Mouse (Mus musculus): ENCODE data around the gene Coro2b. TPM values are rescaled to one million over a fixed set of nuclear protein-coding genes. Genes with fewer than 3 reads are reported as not detected.
A peak's percentile ranks its signal among the peaks of the same experiment; 100 is the strongest.

Gene Coro2b
- 6.4 and 7.3 TPM in 2 replicates for polyA plus RNA-seq (2015; fragmentation: Nextera tagmentation; extraction: Ambion mirVana)

GRCm38 (mm10) chr9:62536655-62537631 lies at the start of gene Coro2b:
Gene Coro2b (minus strand): TSS chr9:62537044.
- ATAC-seq (ENCODE audit: extremely low read depth, insufficient number of reproducible peaks, low FRiP score, low TSS enrichment): no peak
- Histone ChIP-seq H3K4me3 (peak within 1 kb of the TSS; percentile 75), H3K27ac (replicated peaks) (peak within 1 kb of the TSS; percentile 54), H3K4me2 (peak within 1 kb of the TSS; percentile 97), H3K4me1 (peaks cover 24% of the 10 kb centered on the region), H3K27me3 (replicated peaks) (peaks cover 47% of the 10 kb centered on the region), H3K9me3 (no peaks in the 10 kb centered on the region), H3K9ac (peak within 1 kb of the TSS; percentile 88), H3K36me3 (no peaks in the 10 kb centered on the region)
- 2% methylated on average over 72 of the region's 74 CpGs for WGBS

- H3K4me3 ChIP-seq: no peak overlapping the region
- H3K9me3 ChIP-seq: 0 out of 2 replicates have a peak, but pooled peaks cover 8% of the 10 kb centered on the region
- no peaks in the 10 kb centered on the region for H3K27me3 ChIP-seq (replicated peaks)
- no peak overlapping the region for H3K9ac ChIP-seq
- no peaks in the 10 kb centered on the region for H3K36me3 ChIP-seq
- WGBS: 55% methylated on average over 1 of the region's 1 CpGs
- no peak overlapping the region for H3K4me2 ChIP-seq
- no peak overlapping the region for H3K27ac ChIP-seq (replicated peaks)
- H3K4me1 ChIP-seq: no peaks in the 10 kb centered on the region
- ATAC-seq (ENCODE audit: extremely low read depth, insufficient number of reproducible peaks, low FRiP score, low TSS enrichment): no peak
Observed at GRCm38 (mm10) chr9:62577558-62577957, 40.7 kb upstream of the Coro2b start.

DNA sequence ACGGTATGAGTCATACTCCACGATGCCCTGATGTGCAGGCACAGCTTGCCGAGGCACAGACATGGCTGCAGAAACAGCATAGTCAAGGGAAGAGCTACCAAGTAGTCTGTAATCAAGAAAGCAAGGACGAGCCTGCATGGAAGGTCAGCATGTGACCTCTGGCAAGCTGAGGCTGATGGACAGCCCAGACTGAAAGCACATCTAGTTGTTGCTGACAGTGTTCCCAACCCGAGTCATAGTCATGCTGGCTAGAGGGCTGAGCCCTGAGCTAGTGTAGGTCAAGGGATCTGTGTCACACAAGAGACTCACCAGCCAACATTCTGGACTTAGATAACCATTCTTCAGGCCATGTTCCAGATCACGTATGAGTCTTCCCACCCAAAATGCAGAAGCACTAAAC lies 32.3 kb upstream of the Coro2b start:
- Histone ChIP-seq H3K4me1 (no peaks in the 10 kb centered on the region), H3K4me3 (no peak overlapping the region), H3K27ac (replicated peaks) (no peak overlapping the region), H3K4me2 (no peak overlapping the region), H3K9ac (no peak overlapping the region), H3K36me3 (no peaks in the 10 kb centered on the region), H3K27me3 (replicated peaks) (no peaks in the 10 kb centered on the region), H3K9me3 (0 out of 2 replicates have a peak, but pooled peaks cover 4% of the 10 kb centered on the region)
- ATAC-seq (ENCODE audit: extremely low read depth, insufficient number of reproducible peaks, low FRiP score, low TSS enrichment): no peak
- WGBS: 67% methylated on average over 6 of the region's 6 CpGs

- H3K9me3 ChIP-seq: 0 out of 2 replicates have a peak, but pooled peaks cover 1% of the 10 kb centered on the region
Observed at GRCm38 (mm10) chr9:62567818-62568217, 31.0 kb upstream of the Coro2b start.

GRCm38 (mm10) chr9:62562236-62562635 lies 25.4 kb upstream of the Coro2b start:
- Histone ChIP-seq H3K9me3 (no peaks in the 10 kb centered on the region), H3K4me1 (peaks cover 19% of the 10 kb centered on the region), H3K27ac (replicated peaks) (no peak overlapping the region), H3K36me3 (no peaks in the 10 kb centered on the region), H3K4me3 (no peak overlapping the region), H3K4me2 (no peak overlapping the region), H3K27me3 (replicated peaks) (no peaks in the 10 kb centered on the region), H3K9ac (no peak overlapping the region)
- ATAC-seq (ENCODE audit: extremely low read depth, insufficient number of reproducible peaks, low FRiP score, low TSS enrichment): no peak
- 79% methylated on average over 6 of the region's 6 CpGs for WGBS

More at GRCm38 (mm10) chr9:62567818-62568217, 31.0 kb upstream of the Coro2b start:
- no peaks in the 10 kb centered on the region for H3K27me3 ChIP-seq (replicated peaks)
- no peak overlapping the region for H3K4me2 ChIP-seq
- no peak for ATAC-seq (ENCODE audit: extremely low read depth, insufficient number of reproducible peaks, low FRiP score, low TSS enrichment)
- H3K27ac ChIP-seq (replicated peaks): no peak overlapping the region
- no peaks in the 10 kb centered on the region for H3K36me3 ChIP-seq
- H3K4me3 ChIP-seq: no peak overlapping the region
- H3K4me1 ChIP-seq: no peaks in the 10 kb centered on the region
- WGBS: 80% methylated on average over 1 of the region's 1 CpGs
- H3K9ac ChIP-seq: no peak overlapping the region

DNA sequence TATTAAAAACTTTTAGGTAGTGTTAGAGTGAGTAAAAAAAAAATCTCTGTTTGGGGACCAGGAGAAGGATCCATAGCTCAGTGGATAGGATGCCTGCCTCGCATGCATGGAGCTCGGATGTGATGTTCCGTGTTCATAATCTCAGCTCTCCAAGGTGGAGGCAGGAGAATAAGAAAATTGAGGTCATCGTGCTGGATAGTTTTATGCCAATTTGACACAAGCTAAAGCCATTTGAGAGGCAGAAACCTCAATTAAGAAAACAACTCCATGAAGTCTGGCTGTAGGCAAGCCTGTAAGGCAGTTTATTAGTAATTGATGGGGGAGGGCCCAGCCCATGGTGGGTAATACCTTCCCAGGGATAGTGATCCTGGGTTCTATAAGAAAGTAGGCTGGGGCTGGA lies 23.6 kb upstream of the Coro2b start:
- WGBS: 79% methylated on average over 4 of the region's 4 CpGs
- Histone ChIP-seq H3K4me2 (no peak overlapping the region), H3K27ac (replicated peaks) (0 out of 2 replicates have a peak overlapping the region, but pooled peaks have one; percentile 29), H3K4me1 (peaks cover 23% of the 10 kb centered on the region), H3K4me3 (no peak overlapping the region), H3K27me3 (replicated peaks) (no peaks in the 10 kb centered on the region), H3K36me3 (no peaks in the 10 kb centered on the region), H3K9me3 (no peaks in the 10 kb centered on the region), H3K9ac (no peak overlapping the region)
- no peak for ATAC-seq (ENCODE audit: extremely low read depth, insufficient number of reproducible peaks, low FRiP score, low TSS enrichment)

DNA sequence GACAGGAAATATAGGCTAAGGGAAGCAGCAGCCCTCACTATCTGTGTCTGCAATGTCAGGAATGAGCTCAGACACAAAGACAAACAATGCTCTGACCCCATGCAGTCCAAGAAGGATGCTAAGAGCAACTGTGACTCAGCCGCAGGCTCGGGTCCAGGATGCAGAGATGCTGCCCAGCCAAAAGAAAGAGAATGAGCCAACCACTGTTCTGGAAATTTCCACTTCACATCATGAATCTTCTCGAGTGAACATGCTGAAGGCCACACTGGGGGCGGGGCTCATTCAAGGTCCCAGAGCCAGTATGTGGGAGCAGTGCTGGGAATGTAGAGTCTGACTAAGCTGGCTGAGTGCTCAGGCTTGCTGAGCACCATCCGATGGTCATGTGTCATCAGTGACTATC lies 23.2 kb upstream of the Coro2b start:
- no peaks in the 10 kb centered on the region for H3K9me3 ChIP-seq
- no peak overlapping the region for H3K4me2 ChIP-seq
- no peak overlapping the region for H3K4me3 ChIP-seq
- H3K4me1 ChIP-seq: peaks cover 23% of the 10 kb centered on the region
- no peak for ATAC-seq (ENCODE audit: extremely low read depth, insufficient number of reproducible peaks, low FRiP score, low TSS enrichment)
- WGBS: 40% methylated on average over 5 of the region's 5 CpGs
- H3K36me3 ChIP-seq: no peaks in the 10 kb centered on the region
- H3K27ac ChIP-seq (replicated peaks): peak overlapping the region; percentile 29; the same call in 1 of the 2 replicates
- H3K9ac ChIP-seq: no peak overlapping the region
- no peaks in the 10 kb centered on the region for H3K27me3 ChIP-seq (replicated peaks)

DNA sequence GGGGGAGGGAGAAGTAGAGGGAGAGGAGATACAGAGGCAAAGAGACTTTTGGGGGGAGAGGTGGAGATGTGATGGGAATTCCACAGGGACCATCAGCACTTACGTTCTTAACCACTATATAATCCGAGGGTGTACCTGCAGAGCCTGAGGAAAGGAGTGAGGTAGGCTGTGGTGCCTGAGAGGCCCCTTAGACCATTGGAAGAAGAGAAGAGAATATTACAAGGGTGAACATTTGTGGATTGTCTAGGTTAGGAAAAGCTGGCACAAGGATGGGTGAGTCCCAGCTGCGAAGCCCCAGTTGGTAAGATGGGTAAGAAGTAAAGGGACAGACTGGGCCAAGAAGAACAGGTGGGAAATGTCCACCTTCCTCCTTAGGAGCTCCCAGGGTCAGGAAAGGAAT lies 22.6 kb upstream of the Coro2b start:
- no peak overlapping the region for H3K4me3 ChIP-seq
- peaks cover 23% of the 10 kb centered on the region for H3K4me1 ChIP-seq
- H3K27me3 ChIP-seq (replicated peaks): no peaks in the 10 kb centered on the region
- H3K9me3 ChIP-seq: no peaks in the 10 kb centered on the region
- no peak overlapping the region for H3K9ac ChIP-seq
- no peaks in the 10 kb centered on the region for H3K36me3 ChIP-seq
- 61% methylated on average over 3 of the region's 3 CpGs for WGBS
- H3K4me2 ChIP-seq: no peak overlapping the region
- peak overlapping the region; percentile 29; the same call in 1 of the 2 replicates for H3K27ac ChIP-seq (replicated peaks)
- ATAC-seq (ENCODE audit: extremely low read depth, insufficient number of reproducible peaks, low FRiP score, low TSS enrichment): no peak

GRCm38 (mm10) chr9:62558058-62558457 lies 21.2 kb upstream of the Coro2b start:
- H3K27me3 ChIP-seq (replicated peaks): no peaks in the 10 kb centered on the region
- no peak overlapping the region for H3K27ac ChIP-seq (replicated peaks)
- no peak overlapping the region for H3K4me2 ChIP-seq
- 87% methylated on average over 8 of the region's 8 CpGs for WGBS
- H3K9ac ChIP-seq: no peak overlapping the region
- no peak overlapping the region for H3K4me3 ChIP-seq
- H3K4me1 ChIP-seq: peaks cover 23% of the 10 kb centered on the region
- H3K9me3 ChIP-seq: no peaks in the 10 kb centered on the region
- no peaks in the 10 kb centered on the region for H3K36me3 ChIP-seq
- ATAC-seq (ENCODE audit: extremely low read depth, insufficient number of reproducible peaks, low FRiP score, low TSS enrichment): no peak

DNA sequence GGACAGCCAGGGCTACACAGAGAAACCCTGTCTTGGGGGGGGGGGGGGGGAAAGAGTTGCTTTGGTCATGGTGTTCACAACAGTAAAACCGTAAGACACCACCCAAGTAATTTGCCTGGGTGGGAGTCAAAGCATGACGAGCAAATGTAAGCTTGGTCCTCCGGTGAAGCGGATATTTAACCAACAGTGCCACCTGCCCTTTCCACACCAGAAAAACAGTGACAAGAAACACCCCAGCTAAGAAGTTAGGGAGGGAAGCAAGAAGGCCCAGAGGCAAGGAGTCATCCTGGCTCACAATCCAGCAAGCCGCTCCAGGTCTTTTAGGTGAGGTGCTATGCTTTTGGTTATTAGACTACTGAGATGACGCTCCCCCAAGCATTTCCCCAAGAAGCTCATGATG lies 19.9 kb upstream of the Coro2b start:
- Histone ChIP-seq H3K9ac (no peak overlapping the region), H3K36me3 (no peaks in the 10 kb centered on the region), H3K4me1 (peaks cover 23% of the 10 kb centered on the region), H3K27me3 (replicated peaks) (0 out of 2 replicates have a peak, but pooled peaks cover 4% of the 10 kb centered on the region), H3K4me2 (no peak overlapping the region), H3K4me3 (no peak overlapping the region), H3K27ac (replicated peaks) (no peak overlapping the region), H3K9me3 (no peaks in the 10 kb centered on the region)
- WGBS: 90% methylated on average over 6 of the region's 6 CpGs
- no peak for ATAC-seq (ENCODE audit: extremely low read depth, insufficient number of reproducible peaks, low FRiP score, low TSS enrichment)

GRCm38 (mm10) chr9:62555258-62555856 lies 18.5 kb upstream of the Coro2b start:
- H3K4me3 ChIP-seq: no peak overlapping the region
- H3K4me2 ChIP-seq: no peak overlapping the region
- WGBS: 64% methylated on average over 5 of the region's 5 CpGs
- H3K9me3 ChIP-seq: no peaks in the 10 kb centered on the region
- peaks cover 20% of the 10 kb centered on the region for H3K4me1 ChIP-seq
- no peak overlapping the region for H3K9ac ChIP-seq
- H3K27me3 ChIP-seq (replicated peaks): 0 out of 2 replicates have a peak, but pooled peaks cover 4% of the 10 kb centered on the region
- no peaks in the 10 kb centered on the region for H3K36me3 ChIP-seq
- ATAC-seq (ENCODE audit: extremely low read depth, insufficient number of reproducible peaks, low FRiP score, low TSS enrichment): no peak
- no peak overlapping the region for H3K27ac ChIP-seq (replicated peaks)
